Mouse (Mus musculus) v-Abl transformed pro-B cells (cell line): ENCODE data around the gene Csk.

Source experiments
- in situ Hi-C, 2 experiments: fragments of 400-800 bp; cut with MboI; formaldehyde crosslinking; loops; one replicate each; pipeline ENCODE4 v1.15.1; 2025; ENCODE audit not compliant: unreplicated experiment in 2 of 2

Gene Csk

GRCm38 (mm10) chr9:57584991-57585390 is 68.4 kb downstream of the Csk start:
- in situ Hi-C loops: loop anchor here in 1 of 2 experiments (25.0 kb wide), 1 partner anchor 927 kb away; no protein-coding TSS in a partner anchor

DNA sequence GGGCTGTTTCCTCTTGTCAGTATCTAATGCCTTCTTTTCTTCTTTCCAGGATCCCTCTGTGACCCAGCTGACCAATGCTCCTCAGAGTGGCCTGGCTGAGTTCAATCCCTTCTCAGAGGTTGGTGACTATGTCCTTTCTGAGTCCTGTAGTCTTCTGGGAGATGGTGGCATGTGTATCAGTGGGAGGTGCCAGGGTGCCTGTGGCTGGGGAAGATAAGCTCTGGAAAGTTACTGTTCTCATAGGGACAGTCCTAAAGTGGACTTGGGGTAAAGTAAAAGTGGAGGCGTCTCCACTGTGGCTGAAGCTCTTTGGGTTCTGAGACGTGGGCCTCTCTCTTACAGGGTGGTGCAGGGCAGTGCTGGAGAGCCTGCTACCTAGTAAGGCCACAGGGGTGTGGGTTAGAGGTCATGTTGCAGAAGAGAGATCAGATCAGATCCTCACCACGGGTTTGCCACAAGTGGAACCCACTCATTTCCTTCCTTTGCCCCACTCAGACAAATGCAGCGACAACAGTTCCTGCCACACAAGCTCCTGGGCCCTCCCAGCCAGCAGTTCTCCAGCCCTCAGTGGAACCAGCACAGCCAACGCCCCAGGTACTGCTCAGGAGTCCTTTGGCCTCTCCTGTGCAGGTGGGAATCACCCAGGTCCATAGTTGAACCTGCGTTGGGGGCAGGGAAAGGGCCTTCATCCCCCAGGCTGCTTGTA is 76.1 kb downstream of the Csk start:
- in situ Hi-C loops: loop anchor here in 1 of 2 experiments (25.0 kb wide), 1 partner anchor 935 kb away; no protein-coding TSS in a partner anchor
